Mouse (Mus musculus): ENCODE measurements around the gene Mast4.

DNA sequence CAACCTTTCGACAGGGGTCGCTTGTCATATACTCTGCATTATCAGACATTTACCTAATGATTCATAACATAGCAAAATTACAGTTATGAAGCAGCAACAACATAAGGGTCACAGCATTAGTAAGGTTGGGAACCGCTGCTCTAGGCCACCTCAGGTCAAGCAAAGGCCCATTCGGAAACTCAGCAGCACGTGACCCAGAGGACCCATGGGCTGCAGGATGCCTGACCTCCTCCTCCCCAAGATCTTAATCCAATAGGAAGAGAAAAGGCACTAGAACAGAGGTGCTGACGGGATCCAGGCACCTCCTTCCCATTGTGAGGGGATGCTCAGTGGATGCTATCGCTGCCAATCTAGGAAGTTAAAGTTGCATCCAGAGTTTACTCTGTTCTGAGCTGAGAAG, 432.2 kb downstream of the Mast4 start:
- no peak for TF ChIP-seq CTCF (IDR thresholded peaks at IDR 0.05; ENCODE audit: low read depth, low read length)
- TF ChIP-seq POLR2AphosphoS5 (IDR thresholded peaks at IDR 0.05; ENCODE audit: insufficient replicate concordance, low read depth, low read length), result no peak

Data from G1E (cell line).